Comparison of ENCODE assay signal across 8 mouse cellular contexts in genomic region chr17:23791079-23791357, GRCm38 (mm10). TPM values are rescaled to one million over a fixed set of nuclear protein-coding genes. Genes with fewer than 3 reads are reported as not detected.
DNase-seq lines count a peak whose midpoint lies in the region; ATAC-seq and TF ChIP-seq lines count a peak whose summit lies in the region.

No protein-coding gene starts in this region.

- DNase-seq in heart, postnatal 4 days: no peak
- DNase-seq in hindbrain, embryonic 10.5 days (ENCODE audit: low spot score): no peak
- DNase-seq in layer of hippocampus, adult 9-10 months (ENCODE audit: low spot score): no peak
- DNase-seq in ovary, postnatal 36 days (ENCODE audit: low spot score): no peak

- H3K4me3 ChIP-seq in heart, embryonic 11.5 days (ENCODE audit: low read depth, low read length): peak overlapping the region; percentile 48
- H3K4me3 ChIP-seq in ES-Bruce4 (ENCODE audit: low read depth, low read length): peak overlapping the region; percentile 76
- H3K4me3 ChIP-seq in hindbrain, embryonic 10.5 days: peak overlapping the region; percentile 54

- H3K9ac ChIP-seq in heart, embryonic 11.5 days (ENCODE audit: low read depth, low read length): peak overlapping the region; percentile 96; the same call in 1 of the 2 replicates
- peak overlapping the region; percentile 79 for H3K9ac ChIP-seq in ES-Bruce4 (ENCODE audit: low read depth, poor library complexity, severe bottlenecking)

- no peaks in the 10 kb centered on the region for H3K9me3 ChIP-seq in heart, embryonic 11.5 days (replicated peaks; ENCODE audit: control insufficient read depth, low read length)
- H3K9me3 ChIP-seq in ES-Bruce4 (replicated peaks; ENCODE audit: control insufficient read depth, insufficient read depth, low read length, poor library complexity, severe bottlenecking): no peaks in the 10 kb centered on the region
- H3K9me3 ChIP-seq in hindbrain, embryonic 10.5 days: no peaks in the 10 kb centered on the region

- no peak for TF ChIP-seq CTCF in ES-Bruce4 (IDR thresholded peaks at IDR 0.05; ENCODE audit: low read depth, low read length)

- peaks cover 9% of the 10 kb centered on the region for H3K4me1 ChIP-seq in heart, embryonic 11.5 days (ENCODE audit: control insufficient read depth, insufficient read depth, low read length)
- no peaks in the 10 kb centered on the region for H3K4me1 ChIP-seq in ES-Bruce4 (ENCODE audit: control insufficient read depth, insufficient read depth, low read length)
- H3K4me1 ChIP-seq in hindbrain, embryonic 10.5 days (replicated peaks): peaks cover 24% of the 10 kb centered on the region

- H3K36me3 ChIP-seq in heart, embryonic 11.5 days (ENCODE audit: control insufficient read depth, insufficient read depth, low read length): no peaks in the 10 kb centered on the region
- no peaks in the 10 kb centered on the region for H3K36me3 ChIP-seq in ES-Bruce4 (ENCODE audit: control insufficient read depth, insufficient read depth, low read length, poor library complexity, severe bottlenecking)
- H3K36me3 ChIP-seq in hindbrain, embryonic 10.5 days: no peaks in the 10 kb centered on the region

- ATAC-seq in heart, embryonic 11.5 days (replicated peaks; ENCODE audit: insufficient number of reproducible peaks, low FRiP score, low TSS enrichment): no peak
- ATAC-seq in megakaryocyte-erythroid progenitor cell, adult 5-6 weeks (replicated peaks; ENCODE audit: low FRiP score, low TSS enrichment, poor library complexity, severe bottlenecking): peak; percentile 13; the same call in 1 of the 2 replicates
- no peak for ATAC-seq in cerebellum, adult (ENCODE audit: insufficient number of reproducible peaks, low FRiP score, low TSS enrichment)

- H3K4me2 ChIP-seq in heart, embryonic 11.5 days: peak overlapping the region; percentile 86

- peak; percentile 7 for TF ChIP-seq POLR2A in ES-Bruce4 (IDR thresholded peaks at IDR 0.05; ENCODE audit: insufficient read depth, low read length)

- WGBS in heart, embryonic 11.5 days (ENCODE audit: insufficient replicate concordance): 49% methylated on average over 2 of the region's 2 CpGs
- WGBS in hindbrain, embryonic 10.5 days: 73% methylated on average over 2 of the region's 2 CpGs

- H3K27ac ChIP-seq in heart, embryonic 11.5 days (ENCODE audit: low read depth, low read length): peak overlapping the region; percentile 89; the same call in 1 of the 2 replicates
- peak overlapping the region; percentile 88 for H3K27ac ChIP-seq in ES-Bruce4 (ENCODE audit: insufficient read depth, low read length)
- peak overlapping the region; percentile 94 for H3K27ac ChIP-seq in hindbrain, embryonic 10.5 days

- no peaks in the 10 kb centered on the region for H3K27me3 ChIP-seq in heart, embryonic 11.5 days (ENCODE audit: control insufficient read depth, insufficient read depth, low read length)
- H3K27me3 ChIP-seq in ES-Bruce4 (ENCODE audit: control insufficient read depth, insufficient read depth, low read length, poor library complexity, severe bottlenecking): no peaks in the 10 kb centered on the region
- no peaks in the 10 kb centered on the region for H3K27me3 ChIP-seq in hindbrain, embryonic 10.5 days (ENCODE audit: insufficient read depth, poor library complexity, severe bottlenecking)

- no peak for TF ChIP-seq EP300 in ES-Bruce4 (IDR thresholded peaks at IDR 0.05; ENCODE audit: insufficient read depth, low read depth, low read length)

RNA-seq across cellular contexts. Expression of gene Srrm2, which starts 0.7 kb away (rescaled TPM):
- 285 and 390 TPM in 2 replicates for polyA plus RNA-seq in heart, embryonic 11.5 days (2014; fragmentation: Nextera tagmentation; extraction: Ambion mirVana)
- total RNA-seq in heart, postnatal 4 days (2021): 100 to 1,000 TPM; 275 to 287 TPM
- 552 and 560 TPM in 2 replicates for polyA plus RNA-seq in ES-Bruce4 (2011; ENCODE audit: insufficient read depth, insufficient read length, low read depth, missing spikeins)
- polyA plus RNA-seq in hindbrain, embryonic 10.5 days (2016; fragmentation: Nextera tagmentation; extraction: Ambion mirVana): 517 and 570 TPM in 2 replicates
- 699 and 735 TPM in 2 replicates for total RNA-seq in megakaryocyte-erythroid progenitor cell, adult 5-6 weeks (2014; fragmentation: Nextera tagmentation)
- total RNA-seq in megakaryocyte-erythroid progenitor cell, adult 5-6 weeks (2017): 134 and 162 TPM in 2 replicates

RNA-seq across cellular contexts. Expression of gene Flywch2, which starts 5.1 kb away (rescaled TPM):
- 8.2 and 9.5 TPM in 2 replicates for polyA plus RNA-seq in heart, embryonic 11.5 days (2014; fragmentation: Nextera tagmentation; extraction: Ambion mirVana)
- 1 to 10 TPM; 1.2 to 2.2 TPM for total RNA-seq in heart, postnatal 4 days (2021)
- polyA plus RNA-seq in ES-Bruce4 (2011; ENCODE audit: insufficient read depth, insufficient read length, low read depth, missing spikeins): 10.7 and 13.1 TPM in 2 replicates
- polyA plus RNA-seq in hindbrain, embryonic 10.5 days (2016; fragmentation: Nextera tagmentation; extraction: Ambion mirVana): 22.9 and 34.9 TPM in 2 replicates
- 3.1 and 5.6 TPM in 2 replicates for total RNA-seq in megakaryocyte-erythroid progenitor cell, adult 5-6 weeks (2014; fragmentation: Nextera tagmentation)
- total RNA-seq in megakaryocyte-erythroid progenitor cell, adult 5-6 weeks (2017): not detected in 2 replicates

RNA-seq across cellular contexts. Expression of gene Flywch1, which starts 19.6 kb away (rescaled TPM):
- polyA plus RNA-seq in heart, embryonic 11.5 days (2014; fragmentation: Nextera tagmentation; extraction: Ambion mirVana): 60.5 and 62.4 TPM in 2 replicates
- 10 to 100 TPM; 32.8 to 33.4 TPM for total RNA-seq in heart, postnatal 4 days (2021)
- polyA plus RNA-seq in ES-Bruce4 (2011; ENCODE audit: insufficient read depth, insufficient read length, low read depth, missing spikeins): 32.9 and 34.2 TPM in 2 replicates
- 181 and 211 TPM in 2 replicates for polyA plus RNA-seq in hindbrain, embryonic 10.5 days (2016; fragmentation: Nextera tagmentation; extraction: Ambion mirVana)
- total RNA-seq in megakaryocyte-erythroid progenitor cell, adult 5-6 weeks (2014; fragmentation: Nextera tagmentation): 7.6 and 11.7 TPM in 2 replicates
- total RNA-seq in megakaryocyte-erythroid progenitor cell, adult 5-6 weeks (2017): 12.5 and 15.4 TPM in 2 replicates

RNA-seq across cellular contexts. Expression of gene Elob, which starts 37.9 kb away (rescaled TPM):
- polyA plus RNA-seq in heart, embryonic 11.5 days (2014; fragmentation: Nextera tagmentation; extraction: Ambion mirVana): 929 and 1,004 TPM in 2 replicates
- 100 to 1,000 TPM; 413 to 427 TPM for total RNA-seq in heart, postnatal 4 days (2021)
- 398 and 458 TPM in 2 replicates for polyA plus RNA-seq in ES-Bruce4 (2011; ENCODE audit: insufficient read depth, insufficient read length, low read depth, missing spikeins)
- polyA plus RNA-seq in hindbrain, embryonic 10.5 days (2016; fragmentation: Nextera tagmentation; extraction: Ambion mirVana): 1,118 and 1,222 TPM in 2 replicates
- 466 and 512 TPM in 2 replicates for total RNA-seq in megakaryocyte-erythroid progenitor cell, adult 5-6 weeks (2014; fragmentation: Nextera tagmentation)
- 101 and 114 TPM in 2 replicates for total RNA-seq in megakaryocyte-erythroid progenitor cell, adult 5-6 weeks (2017)

RNA-seq across cellular contexts. Expression of gene Prss33, which starts 44.8 kb away (rescaled TPM):
- not detected in 2 replicates for polyA plus RNA-seq in heart, embryonic 11.5 days (2014; fragmentation: Nextera tagmentation; extraction: Ambion mirVana)
- not detected for total RNA-seq in heart, postnatal 4 days (2021)
- polyA plus RNA-seq in ES-Bruce4 (2011; ENCODE audit: insufficient read depth, insufficient read length, low read depth, missing spikeins): 1.6 and 2.0 TPM in 2 replicates
- polyA plus RNA-seq in hindbrain, embryonic 10.5 days (2016; fragmentation: Nextera tagmentation; extraction: Ambion mirVana): 0.24 TPM in 1 of 2 replicates, not detected in the other
- total RNA-seq in megakaryocyte-erythroid progenitor cell, adult 5-6 weeks (2014; fragmentation: Nextera tagmentation): not detected in 2 replicates
- total RNA-seq in megakaryocyte-erythroid progenitor cell, adult 5-6 weeks (2017): not detected in 2 replicates
